Mouse (Mus musculus) stomach, postnatal 0 days (tissue): ENCODE results near the gene Mettl23.

Experiments used
- CTCF ChIP-seq: IDR thresholded peaks from 2 replicates; pipeline ENCODE4 v1.5.1; 2016; ENCODE audit warnings: antibody characterized with exemption, low read depth, mild to moderate bottlenecking, moderate library complexity
- EP300 ChIP-seq: optimal IDR thresholded peaks from 2 replicates; pipeline ENCODE3; 2016; ENCODE audit warnings: antibody characterized with exemption

- no peak for TF ChIP-seq EP300
- TF ChIP-seq CTCF = no peak
These were observed 44.1 kb downstream of the Mettl23 start for GRCm38 (mm10) chr11:116887136-116887535.
